Mouse (Mus musculus) midbrain, embryonic 14.5 days (tissue): ENCODE measurements around the gene Cldn7. TPM values are rescaled to one million over a fixed set of nuclear protein-coding genes. Genes with fewer than 3 reads are reported as not detected.

ENCODE experiments used
- ATAC-seq: fragments of 200-750 bp; cut with Nextera tagmentation; 2 replicates; pipeline ENCODE4 v1.8.0; 2017; ENCODE audit warnings: moderate number of reproducible peaks, moderate library complexity; ENCODE audit not compliant: low FRiP score, low TSS enrichment
- DNase-seq: peaks from one replicate; pipeline ENCODE4 v3.0.0-alpha.2; 2015
- H3K27ac ChIP-seq: fragments of 300-500 bp; sonication (generic); replicated peaks from 2 replicates; pipeline ENCODE4 v1.5.1; 2014; ENCODE audit warnings: mild to moderate bottlenecking, low read depth, low read length, moderate library complexity
- H3K27me3 ChIP-seq: fragments of 300-500 bp; sonication (generic); 2 replicates; pipeline ENCODE4 v1.6.1; 2014; ENCODE audit warnings: low read length, control low read depth, mixed read lengths; ENCODE audit not compliant: control insufficient read depth, insufficient read depth
- H3K36me3 ChIP-seq: fragments of 300-500 bp; sonication (generic); 2 replicates; pipeline ENCODE4 v1.6.1; 2014; ENCODE audit warnings: low read length, control low read depth; ENCODE audit not compliant: control insufficient read depth, insufficient read depth
- H3K4me1 ChIP-seq: fragments of 300-500 bp; sonication (generic); 2 replicates; pipeline ENCODE4 v1.6.1; 2014; ENCODE audit warnings: mild to moderate bottlenecking, antibody characterized with exemption, low read length, control low read depth; ENCODE audit not compliant: control insufficient read depth, insufficient read depth
- H3K4me2 ChIP-seq: fragments of 300-500 bp; sonication (generic); 2 replicates; pipeline ENCODE4 v1.6.1; 2014; ENCODE audit warnings: mild to moderate bottlenecking, low read length, moderate library complexity
- H3K4me3 ChIP-seq: fragments of 300-500 bp; sonication (generic); replicated peaks from 2 replicates; pipeline ENCODE4 v1.5.1; 2014; ENCODE audit warnings: low read depth, low read length
- H3K9ac ChIP-seq: fragments of 300-500 bp; sonication (generic); replicated peaks from 2 replicates; pipeline ENCODE4 v1.6.1; 2014; ENCODE audit warnings: mild to moderate bottlenecking, low read length, moderate library complexity
- H3K9me3 ChIP-seq: fragments of 300-500 bp; sonication (generic); 2 replicates; pipeline ENCODE4 v1.6.1; 2016; ENCODE audit warnings: low read length, control low read depth, mixed read lengths; ENCODE audit not compliant: control insufficient read depth
- WGBS: fragments of 180-500 bp; shearing (Covaris S2); extraction: QIAGEN DNeasy Blood & Tissue Kit; methylation state at CpG from one replicate; pipeline ENCODE4 v1.1.7; 2014; 5-methylcytosine and 5-hydroxymethylcytosine counted together
- polyA plus RNA-seq: library from polyadenylated mRNA; unstranded; fragments of >200 nt; fragmentation: Nextera tagmentation; extraction: Ambion mirVana; gene quantifications from 2 replicates; pipeline ENCODE4 v1.2.1, GENCODE M21; 2014

Cldn7 gene
- polyA plus RNA-seq, 1 experiment from 2014 or later: not detected

DNA sequence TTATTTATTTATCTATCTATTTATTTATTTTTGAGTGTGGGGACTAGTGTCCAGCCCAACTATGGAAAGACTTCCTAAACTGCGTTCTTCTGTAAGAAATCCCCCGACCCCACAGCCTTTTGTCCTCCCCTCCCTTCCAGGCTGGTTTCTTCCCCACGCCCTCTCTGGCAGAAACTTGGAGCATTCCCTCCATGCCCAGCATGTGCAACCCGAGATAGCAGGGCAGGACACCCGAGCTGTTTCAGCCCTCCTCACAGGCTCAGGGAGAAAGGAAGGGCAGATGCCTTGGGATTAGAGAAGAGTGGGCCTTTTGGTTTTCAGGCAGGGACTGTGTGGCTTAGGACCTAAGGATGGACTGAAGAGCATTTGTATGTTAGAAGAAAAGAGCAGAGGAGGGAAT lies 18.3 kb downstream of the Cldn7 start:
- Histone ChIP-seq H3K4me1 (peaks cover 33% of the 10 kb centered on the region), H3K36me3 (peaks cover 44% of the 10 kb centered on the region), H3K4me2 (peak overlapping the region; percentile 80), H3K4me3 (peak overlapping the region; percentile 100; the same call in 1 of the 2 replicates), H3K27me3 (no peaks in the 10 kb centered on the region), H3K9me3 (no peaks in the 10 kb centered on the region), H3K9ac (peak overlapping the region; percentile 98; the same call in 1 of the 2 replicates), H3K27ac (no peak overlapping the region)
- WGBS: 31% methylated on average over 5 of the region's 5 CpGs
- ATAC-seq (no peak), DNase-seq (no peak)

GRCm38 (mm10) chr11:69983377-69983776 lies 18.8 kb downstream of the Cldn7 start:
- no peak for DNase-seq
- peaks cover 49% of the 10 kb centered on the region for H3K36me3 ChIP-seq
- no peaks in the 10 kb centered on the region for H3K9me3 ChIP-seq
- no peak for ATAC-seq
- peaks cover 33% of the 10 kb centered on the region for H3K4me1 ChIP-seq
- 90% methylated on average over 4 of the region's 4 CpGs for WGBS
- no peaks in the 10 kb centered on the region for H3K27me3 ChIP-seq
- H3K4me3 ChIP-seq: no peak overlapping the region
- no peak overlapping the region for H3K27ac ChIP-seq
- H3K9ac ChIP-seq: no peak overlapping the region
- H3K4me2 ChIP-seq: peak overlapping the region; percentile 80

DNA sequence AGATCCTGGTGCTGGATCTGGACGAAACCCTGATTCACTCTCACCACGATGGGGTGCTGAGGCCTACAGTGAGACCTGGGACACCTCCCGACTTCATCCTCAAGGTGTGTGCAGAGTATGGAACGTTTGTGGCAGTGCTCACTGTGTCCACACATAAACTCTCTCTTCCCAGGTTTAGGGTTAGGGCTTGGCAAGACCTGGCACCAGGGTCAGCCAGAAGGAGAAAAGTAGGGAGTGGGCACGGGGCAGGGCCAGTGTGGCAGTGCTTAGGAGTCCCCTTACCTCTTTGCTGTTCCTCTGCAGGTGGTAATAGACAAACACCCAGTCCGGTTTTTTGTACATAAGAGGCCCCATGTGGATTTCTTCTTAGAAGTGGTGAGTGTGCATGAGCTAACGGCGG lies 19.9 kb downstream of the Cldn7 start:
- DNase-seq (no peak), ATAC-seq (no peak)
- Histone ChIP-seq H3K9me3 (no peaks in the 10 kb centered on the region), H3K27ac (no peak overlapping the region), H3K36me3 (peaks cover 59% of the 10 kb centered on the region), H3K4me1 (peaks cover 25% of the 10 kb centered on the region), H3K4me3 (no peak overlapping the region), H3K27me3 (no peaks in the 10 kb centered on the region), H3K4me2 (no peak overlapping the region), H3K9ac (no peak overlapping the region)
- 92% methylated on average over 8 of the region's 8 CpGs for whole genome bisulfite sequencing

GRCm38 (mm10) chr11:69989949-69990348 lies 25.4 kb downstream of the Cldn7 start:
- no peak overlapping the region; the same call in 1 of the 2 replicates for H3K27ac ChIP-seq
- H3K27me3 ChIP-seq: no peaks in the 10 kb centered on the region
- no peak overlapping the region for H3K9ac ChIP-seq
- ATAC-seq (no peak), DNase-seq (no peak)
- H3K36me3 ChIP-seq: peaks cover 71% of the 10 kb centered on the region
- whole genome bisulfite sequencing: 92% methylated on average over 8 of the region's 8 CpGs
- H3K4me3 ChIP-seq: no peak overlapping the region
- H3K4me1 ChIP-seq: peaks cover 10% of the 10 kb centered on the region
- H3K4me2 ChIP-seq: no peak overlapping the region
- no peaks in the 10 kb centered on the region for H3K9me3 ChIP-seq

DNA sequence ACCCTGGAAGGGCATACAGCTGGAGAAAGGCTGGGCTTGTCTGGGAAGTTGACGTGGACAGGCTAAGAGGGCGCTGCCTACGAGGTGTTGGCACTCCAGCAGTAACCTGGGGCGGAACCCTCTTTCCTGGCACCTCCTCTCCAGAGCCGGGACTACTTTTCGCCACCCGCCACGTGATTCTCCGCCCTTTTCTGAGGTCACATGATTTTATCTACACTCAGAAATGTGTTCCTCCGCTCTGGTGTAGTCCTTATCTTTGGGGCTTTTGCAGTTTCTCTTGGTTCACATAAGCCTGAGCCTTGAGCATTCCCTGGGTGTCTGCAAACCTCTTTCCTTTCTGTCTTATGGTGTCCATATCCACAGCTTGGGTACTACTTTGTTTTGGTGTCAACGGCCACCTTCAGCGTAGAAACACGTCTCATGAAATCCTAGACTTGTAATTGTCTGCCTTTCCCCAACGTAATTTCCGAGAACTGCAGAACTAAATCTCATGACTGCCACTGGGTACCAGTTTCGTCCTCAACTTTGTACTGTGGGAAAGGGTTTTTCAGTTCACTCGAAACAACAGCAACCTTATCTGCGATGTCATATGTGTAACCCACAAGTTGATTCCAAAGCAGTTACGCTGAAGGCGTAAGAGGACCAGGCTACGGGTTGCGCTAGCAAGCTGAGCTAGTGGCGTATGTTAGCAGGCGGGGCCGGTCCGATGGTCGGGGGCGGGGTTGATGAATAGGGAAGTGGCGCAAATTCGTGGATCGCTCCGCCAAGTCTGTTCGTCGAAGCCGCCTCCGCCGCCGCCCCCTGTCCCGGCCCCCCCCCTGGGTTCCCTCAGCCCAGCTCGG lies 26.5 kb downstream of the Cldn7 start, which contains the start of gene Gabarap:
Gene Gabarap (plus strand): TSS at position 294 of the 842 bp plus-strand sequence.
- Histone ChIP-seq H3K9me3 (no peaks in the 10 kb centered on the region), H3K27ac (peak within 1 kb of the TSS; percentile 89), H3K4me2 (peak within 1 kb of the TSS; percentile 87), H3K4me1 (peaks cover 10% of the 10 kb centered on the region), H3K4me3 (peak within 1 kb of the TSS; percentile 79), H3K36me3 (peaks cover 61% of the 10 kb centered on the region), H3K27me3 (no peaks in the 10 kb centered on the region), H3K9ac (peak within 1 kb of the TSS; percentile 82)
- WGBS: under 1% methylated on average over 40 of the region's 40 CpGs
- DNase-seq (peak; percentile 98), ATAC-seq (peak; percentile 74)

- H3K36me3 ChIP-seq: peaks cover 54% of the 10 kb centered on the region
- 0% methylated on average over 15 of the region's 15 CpGs for whole genome bisulfite sequencing
- DNase-seq: no peak
Measured at GRCm38 (mm10) chr11:69991711-69992110, 27.1 kb downstream of the Cldn7 start.

GRCm38 (mm10) chr11:69992396-69992795 lies 27.8 kb downstream of the Cldn7 start:
- ATAC-seq (no peak), DNase-seq (no peak)
- H3K4me1 ChIP-seq: peaks cover 10% of the 10 kb centered on the region
- 89% methylated on average over 10 of the region's 10 CpGs for WGBS
- peak overlapping the region; percentile 79 for H3K4me3 ChIP-seq
- no peak overlapping the region for H3K27ac ChIP-seq
- H3K9me3 ChIP-seq: no peaks in the 10 kb centered on the region
- no peaks in the 10 kb centered on the region for H3K27me3 ChIP-seq
- peak overlapping the region; percentile 82 for H3K9ac ChIP-seq
- H3K4me2 ChIP-seq: peak overlapping the region; percentile 87
- peaks cover 47% of the 10 kb centered on the region for H3K36me3 ChIP-seq

More at GRCm38 (mm10) chr11:69991711-69992110, 27.1 kb downstream of the Cldn7 start:
- H3K4me2 ChIP-seq: peak overlapping the region; percentile 87
- no peaks in the 10 kb centered on the region for H3K9me3 ChIP-seq
- peaks cover 10% of the 10 kb centered on the region for H3K4me1 ChIP-seq
- H3K27me3 ChIP-seq: no peaks in the 10 kb centered on the region
- peak overlapping the region; percentile 89 for H3K27ac ChIP-seq
- H3K9ac ChIP-seq: peak overlapping the region; percentile 82
- H3K4me3 ChIP-seq: peak overlapping the region; percentile 79
- no peak for ATAC-seq

GRCm38 (mm10) chr11:69992932-69993331 lies 28.4 kb downstream of the Cldn7 start:
- H3K4me3 ChIP-seq: no peak overlapping the region; the same call in 1 of the 2 replicates
- H3K9me3 ChIP-seq: no peaks in the 10 kb centered on the region
- H3K36me3 ChIP-seq: peaks cover 42% of the 10 kb centered on the region
- H3K27ac ChIP-seq: no peak overlapping the region
- DNase-seq (no peak), ATAC-seq (no peak)
- WGBS: 88% methylated on average over 3 of the region's 3 CpGs
- H3K4me2 ChIP-seq: peak overlapping the region; percentile 87
- no peak overlapping the region for H3K9ac ChIP-seq
- H3K4me1 ChIP-seq: peaks cover 15% of the 10 kb centered on the region
- no peaks in the 10 kb centered on the region for H3K27me3 ChIP-seq
